Mouse (Mus musculus) lung, embryonic 16.5 days (tissue): Measurements from ENCODE around the gene Muc5ac. TPM values are rescaled to one million over a fixed set of nuclear protein-coding genes. Genes with fewer than 3 reads are reported as not detected.
A peak's percentile ranks its signal among the peaks of the same experiment; 100 is the strongest.

Experiments used
- ATAC-seq: fragments of 200-750 bp; cut with Nextera tagmentation; 2 replicates; pipeline ENCODE4 v1.8.0; 2017; ENCODE audit warnings: low read depth, mild to moderate bottlenecking, moderate library complexity
- H3K27ac ChIP-seq: fragments of 300-500 bp; sonication (generic); 2 replicates; pipeline ENCODE4 v1.5.1; 2014; ENCODE audit warnings: mild to moderate bottlenecking, control low read depth, low read length
- H3K27me3 ChIP-seq: fragments of 300-500 bp; sonication (generic); 2 replicates; pipeline ENCODE4 v1.6.1; 2014; ENCODE audit warnings: low read depth, low read length, mixed read lengths; ENCODE audit not compliant: control insufficient read depth, insufficient read depth
- H3K36me3 ChIP-seq: fragments of 300-500 bp; sonication (generic); 2 replicates; pipeline ENCODE4 v1.6.1; 2014; ENCODE audit warnings: low read length; ENCODE audit not compliant: control insufficient read depth, insufficient read depth
- H3K4me1 ChIP-seq: fragments of 300-500 bp; sonication (generic); replicated peaks from 2 replicates; pipeline ENCODE4 v1.6.1; 2014; ENCODE audit warnings: low read length, mixed read lengths; ENCODE audit not compliant: control insufficient read depth, insufficient read depth
- H3K4me2 ChIP-seq: fragments of 300-500 bp; sonication (generic); 2 replicates; pipeline ENCODE4 v1.6.1; 2014; ENCODE audit warnings: low read depth, low read length, control low read depth
- H3K4me3 ChIP-seq: fragments of 300-500 bp; sonication (generic); 2 replicates; pipeline ENCODE4 v1.5.1; 2014; ENCODE audit warnings: mild to moderate bottlenecking, low read length, control low read depth
- H3K9ac ChIP-seq: fragments of 300-500 bp; sonication (generic); 2 replicates; pipeline ENCODE4 v1.6.1; 2014; ENCODE audit warnings: low read length, control low read depth
- H3K9me3 ChIP-seq: fragments of 300-500 bp; sonication (generic); 2 replicates; pipeline ENCODE4 v1.6.1; 2016; ENCODE audit warnings: low read length; ENCODE audit not compliant: control insufficient read depth
- WGBS: fragments of 180-500 bp; shearing (Covaris S2); extraction: QIAGEN DNeasy Blood & Tissue Kit; methylation state at CpG from one replicate; pipeline ENCODE4 v1.1.7; 2014; 5-methylcytosine and 5-hydroxymethylcytosine counted together
- polyA plus RNA-seq: library from polyadenylated mRNA; unstranded; fragments of >200 nt; fragmentation: Nextera tagmentation; extraction: Ambion mirVana; gene quantifications from 2 replicates; pipeline ENCODE4 v1.2.1, GENCODE M21; 2015

Muc5ac gene
- polyA plus RNA-seq = 0.35 and 0.40 TPM in 2 replicates

DNA sequence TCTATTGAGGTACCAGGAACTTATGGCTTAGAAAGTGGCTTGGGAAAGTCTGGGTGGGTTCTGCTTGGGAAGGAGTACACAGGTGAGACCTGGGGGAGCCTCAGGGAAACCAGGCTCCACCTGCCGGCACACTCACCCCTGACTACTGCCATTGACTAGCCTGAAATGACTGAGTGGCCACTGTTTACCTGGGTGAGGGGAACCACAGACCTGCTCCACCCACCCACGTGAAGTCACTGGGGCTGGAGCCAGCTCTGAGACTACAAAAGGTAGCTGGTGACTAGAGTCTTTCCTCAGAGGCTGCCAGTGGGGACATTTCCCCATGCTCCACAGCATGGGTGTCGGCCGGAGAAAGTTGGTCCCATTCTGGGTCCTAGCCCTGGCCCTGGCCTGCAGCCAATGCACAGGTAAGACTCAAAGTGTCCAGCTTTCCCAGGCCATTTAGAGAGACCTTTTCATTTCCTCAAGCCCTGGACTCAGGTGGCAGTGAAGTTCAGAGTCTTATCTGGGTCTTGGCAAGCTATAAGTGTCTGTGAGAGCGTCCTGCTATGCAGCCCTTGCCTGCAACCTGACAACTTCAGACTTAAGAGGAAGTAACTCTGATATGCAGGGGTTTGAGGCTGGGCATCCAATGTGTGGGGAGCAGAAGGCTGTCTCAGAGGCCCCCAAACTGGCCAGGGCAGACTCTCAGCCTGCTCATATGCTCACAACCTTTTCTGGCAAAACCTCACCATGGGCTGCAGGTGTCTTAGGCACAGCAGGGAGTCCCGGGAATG, at the start of gene Muc5ac:
Gene Muc5ac, plus strand, starts transcription at position 296 of the 776 bp plus-strand sequence.
- H3K27ac ChIP-seq = peak within 1 kb of the TSS; percentile 0; the same call in 1 of the 2 replicates
- ATAC-seq = peak; percentile 65; the same call in 1 of the 2 replicates
- no peaks in the 10 kb centered on the region for H3K4me1 ChIP-seq
- H3K4me2 ChIP-seq = no peak within 1 kb of the TSS
- H3K4me3 ChIP-seq = no peak within 1 kb of the TSS
- no peaks in the 10 kb centered on the region for H3K36me3 ChIP-seq
- 56% methylated on average over 6 of the region's 6 CpGs for WGBS
- H3K9ac ChIP-seq = no peak within 1 kb of the TSS
- H3K9me3 ChIP-seq = no peaks in the 10 kb centered on the region
- no peaks in the 10 kb centered on the region for H3K27me3 ChIP-seq

- no peaks in the 10 kb centered on the region for H3K4me1 ChIP-seq
- no peak overlapping the region for H3K4me3 ChIP-seq
- H3K4me2 ChIP-seq = no peak overlapping the region
- no peaks in the 10 kb centered on the region for H3K36me3 ChIP-seq
- no peak for ATAC-seq
- no peaks in the 10 kb centered on the region for H3K27me3 ChIP-seq
- no peaks in the 10 kb centered on the region for H3K9me3 ChIP-seq
- 80% methylated on average over 7 of the region's 7 CpGs for WGBS
- no peak overlapping the region for H3K9ac ChIP-seq
- H3K27ac ChIP-seq = no peak overlapping the region
Measured at GRCm38 (mm10) chr7:141747451-141748100, 41.2 kb upstream of the Muc5ac start.

DNA sequence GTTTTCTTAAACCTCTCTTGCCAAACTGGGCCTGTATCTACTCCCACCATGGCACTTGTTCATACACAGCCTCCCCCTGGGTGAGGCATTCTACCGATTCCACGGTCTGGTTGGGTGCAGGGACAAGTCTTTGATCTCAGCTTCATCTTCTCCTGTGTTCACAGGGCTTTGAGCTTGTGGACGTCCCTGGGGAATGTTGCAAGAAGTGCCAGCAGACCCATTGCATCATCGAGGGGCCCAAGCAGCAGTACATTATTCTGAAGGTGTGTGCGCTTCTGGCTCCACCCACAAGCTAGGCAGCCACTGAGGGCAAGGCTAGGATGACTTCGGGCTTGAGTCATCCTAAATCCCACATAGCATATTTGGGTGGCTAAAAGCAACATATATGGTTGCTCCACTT, 36.3 kb upstream of the Muc5ac start:
- no peak overlapping the region for H3K27ac ChIP-seq
- H3K4me3 ChIP-seq = no peak overlapping the region
- no peak overlapping the region for H3K4me2 ChIP-seq
- no peaks in the 10 kb centered on the region for H3K4me1 ChIP-seq
- no peaks in the 10 kb centered on the region for H3K9me3 ChIP-seq
- no peaks in the 10 kb centered on the region for H3K36me3 ChIP-seq
- no peak overlapping the region for H3K9ac ChIP-seq
- no peaks in the 10 kb centered on the region for H3K27me3 ChIP-seq
- no peak for ATAC-seq
- WGBS = 66% methylated on average over 6 of the region's 6 CpGs

- peak; percentile 31; the same call in 1 of the 2 replicates for ATAC-seq
- WGBS = 48% methylated on average over 4 of the region's 4 CpGs
- H3K27ac ChIP-seq = no peak overlapping the region
Measured at GRCm38 (mm10) chr7:141755831-141756230, 32.9 kb upstream of the Muc5ac start.

GRCm38 (mm10) chr7:141758291-141758690, 30.5 kb upstream of the Muc5ac start:
- Histone ChIP-seq H3K9ac (no peak overlapping the region), H3K4me2 (no peak overlapping the region), H3K4me1 (no peaks in the 10 kb centered on the region), H3K9me3 (no peaks in the 10 kb centered on the region), H3K36me3 (no peaks in the 10 kb centered on the region), H3K4me3 (no peak overlapping the region), H3K27me3 (no peaks in the 10 kb centered on the region), H3K27ac (no peak overlapping the region)
- WGBS = 70% methylated on average over 4 of the region's 4 CpGs
- ATAC-seq = no peak

More at GRCm38 (mm10) chr7:141755831-141756230, 32.9 kb upstream of the Muc5ac start:
- H3K4me3 ChIP-seq = no peak overlapping the region
- H3K9me3 ChIP-seq = no peaks in the 10 kb centered on the region
- no peak overlapping the region for H3K9ac ChIP-seq
- no peaks in the 10 kb centered on the region for H3K36me3 ChIP-seq
- H3K4me2 ChIP-seq = no peak overlapping the region
- H3K4me1 ChIP-seq = no peaks in the 10 kb centered on the region
- no peaks in the 10 kb centered on the region for H3K27me3 ChIP-seq

GRCm38 (mm10) chr7:141770521-141770920, 18.3 kb upstream of the Muc5ac start:
- H3K36me3 ChIP-seq = no peaks in the 10 kb centered on the region
- 84% methylated on average over 3 of the region's 3 CpGs for WGBS
- no peaks in the 10 kb centered on the region for H3K9me3 ChIP-seq
- H3K4me1 ChIP-seq = peaks cover 10% of the 10 kb centered on the region
- no peak overlapping the region for H3K9ac ChIP-seq
- H3K4me2 ChIP-seq = no peak overlapping the region
- no peak overlapping the region for H3K27ac ChIP-seq
- H3K4me3 ChIP-seq = no peak overlapping the region
- ATAC-seq = no peak
- no peaks in the 10 kb centered on the region for H3K27me3 ChIP-seq

DNA sequence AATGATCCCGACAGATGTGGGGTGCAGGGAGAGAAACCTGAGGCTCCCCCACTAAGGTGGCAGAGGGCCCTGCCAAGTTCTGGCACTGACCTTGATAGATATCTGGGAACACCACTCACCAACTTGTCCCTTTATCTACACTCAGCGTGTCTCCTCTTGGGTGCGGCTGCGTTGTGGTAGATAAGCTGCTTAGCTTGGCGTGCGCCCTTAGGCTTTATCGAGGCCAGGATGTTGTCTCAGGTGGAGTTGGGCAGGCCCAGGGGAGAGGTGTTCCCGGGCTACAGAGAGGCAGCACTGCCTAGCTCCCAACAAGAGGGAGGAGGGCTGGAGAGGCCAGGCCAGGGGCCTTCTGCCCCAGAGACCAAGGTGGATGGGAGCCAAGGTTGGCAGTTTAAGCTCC, 17.8 kb upstream of the Muc5ac start:
- ATAC-seq = peak; percentile 51; the same call in 1 of the 2 replicates

GRCm38 (mm10) chr7:141772058-141772557, 16.7 kb upstream of the Muc5ac start:
- ATAC-seq = peak; percentile 56
- Histone ChIP-seq H3K9ac (no peak overlapping the region), H3K27ac (no peak overlapping the region), H3K27me3 (no peaks in the 10 kb centered on the region), H3K4me2 (no peak overlapping the region), H3K4me3 (no peak overlapping the region), H3K9me3 (no peaks in the 10 kb centered on the region), H3K4me1 (peaks cover 10% of the 10 kb centered on the region), H3K36me3 (no peaks in the 10 kb centered on the region)
- 45% methylated on average over 1 of the region's 1 CpGs for WGBS

More for the DNA sequence above, 17.8 kb upstream of the Muc5ac start:
- Histone ChIP-seq H3K4me1 (peaks cover 10% of the 10 kb centered on the region), H3K27me3 (no peaks in the 10 kb centered on the region), H3K27ac (no peak overlapping the region), H3K36me3 (no peaks in the 10 kb centered on the region), H3K9ac (no peak overlapping the region), H3K4me2 (no peak overlapping the region), H3K9me3 (no peaks in the 10 kb centered on the region), H3K4me3 (no peak overlapping the region)
- 59% methylated on average over 8 of the region's 8 CpGs for WGBS

GRCm38 (mm10) chr7:141774855-141775254, 13.9 kb upstream of the Muc5ac start:
- Histone ChIP-seq H3K36me3 (no peaks in the 10 kb centered on the region), H3K9ac (no peak overlapping the region), H3K4me1 (peaks cover 10% of the 10 kb centered on the region), H3K4me2 (no peak overlapping the region), H3K27ac (no peak overlapping the region), H3K27me3 (no peaks in the 10 kb centered on the region), H3K4me3 (no peak overlapping the region), H3K9me3 (no peaks in the 10 kb centered on the region)
- WGBS = 92% methylated on average over 2 of the region's 2 CpGs
- ATAC-seq = no peak
